Mouse (Mus musculus) spleen, adult 2 months (tissue): Measurements from ENCODE around the gene Klkb1.

ENCODE experiments used
- CTCF ChIP-seq: fragments of 200-500 bp; IDR thresholded peaks from 2 replicates; pipeline ENCODE4 v1.5.1; 2011; ENCODE audit warnings: mild to moderate bottlenecking, inconsistent platforms; ENCODE audit not compliant: insufficient read depth, insufficient read length, insufficient replicate concordance; ENCODE audit errors: extremely low read depth
- POLR2A ChIP-seq: fragments of 200-500 bp; IDR thresholded peaks from 2 replicates; pipeline ENCODE4 v1.6.1; 2011; ENCODE audit warnings: low read depth, low read length, inconsistent platforms

GRCm38 (mm10) chr8:45255040-45255439 lies 39.6 kb downstream of the Klkb1 start:
- TF ChIP-seq POLR2A (no peak), CTCF (no peak)
